Mouse (Mus musculus) kidney, embryonic 14.5 days (tissue): ENCODE measurements at regions not wholly inside any gene's neighbourhood (a gene's known extent, or its start where the extent isn't known, plus 50 kb on each side); places are given as distances from the start of the nearest gene placed in this dataset.

Source experiments
- ATAC-seq: fragments of 200-750 bp; cut with Nextera tagmentation; 2 replicates; pipeline ENCODE4 v1.8.0; 2017; ENCODE audit warnings: moderate number of reproducible peaks, mild to moderate bottlenecking, moderate TSS enrichment, moderate library complexity; ENCODE audit not compliant: low FRiP score, low TSS enrichment
- H3K27ac ChIP-seq: fragments of 300-500 bp; sonication (generic); 2 replicates; pipeline ENCODE4 v1.5.1; 2014; ENCODE audit warnings: low read depth, mild to moderate bottlenecking, low read length, moderate library complexity, mixed read lengths
- H3K27me3 ChIP-seq: fragments of 300-500 bp; sonication (generic); 2 replicates; pipeline ENCODE4 v1.6.1; 2014; ENCODE audit warnings: mild to moderate bottlenecking, low read length; ENCODE audit not compliant: control insufficient read depth, insufficient read depth
- H3K36me3 ChIP-seq: fragments of 300-500 bp; sonication (generic); 2 replicates; pipeline ENCODE4 v1.6.1; 2014; ENCODE audit warnings: low read length, mixed read lengths; ENCODE audit not compliant: control insufficient read depth, insufficient read depth
- H3K4me1 ChIP-seq: fragments of 300-500 bp; sonication (generic); 2 replicates; pipeline ENCODE4 v1.6.1; 2014; ENCODE audit warnings: low read length, mixed read lengths; ENCODE audit not compliant: control insufficient read depth, insufficient read depth
- H3K4me2 ChIP-seq: fragments of 300-500 bp; sonication (generic); replicated peaks from 2 replicates; pipeline ENCODE4 v1.6.1; 2014; ENCODE audit warnings: low read depth, mild to moderate bottlenecking, low read length
- H3K4me3 ChIP-seq: fragments of 300-500 bp; sonication (generic); 2 replicates; pipeline ENCODE4 v1.5.1; 2014; ENCODE audit warnings: mild to moderate bottlenecking, low read length
- H3K9ac ChIP-seq: fragments of 300-500 bp; sonication (generic); 2 replicates; pipeline ENCODE4 v1.6.1; 2014; ENCODE audit warnings: low read depth, mild to moderate bottlenecking, low read length, moderate library complexity
- H3K9me3 ChIP-seq: fragments of 300-500 bp; sonication (generic); 2 replicates; pipeline ENCODE4 v1.6.1; 2016; ENCODE audit warnings: low read length; ENCODE audit not compliant: control insufficient read depth
- WGBS: fragments of 180-500 bp; shearing (Covaris S2); extraction: QIAGEN DNeasy Blood & Tissue Kit; methylation state at CpG from one replicate; pipeline ENCODE4 v1.1.7; 2014; 5-methylcytosine and 5-hydroxymethylcytosine counted together

- no peaks in the 10 kb centered on the region for H3K36me3 ChIP-seq
- H3K4me2 ChIP-seq: no peak overlapping the region
- no peak for ATAC-seq
- H3K4me1 ChIP-seq: peaks cover 48% of the 10 kb centered on the region
- no peak overlapping the region for H3K4me3 ChIP-seq
- whole genome bisulfite sequencing: 43% methylated on average over 15 of the region's 15 CpGs
- no peak overlapping the region for H3K9ac ChIP-seq
- H3K27ac ChIP-seq: peak overlapping the region; percentile 78; the same call in 1 of the 2 replicates
- no peaks in the 10 kb centered on the region for H3K9me3 ChIP-seq
- no peaks in the 10 kb centered on the region for H3K27me3 ChIP-seq
Measured at GRCm38 (mm10) chr16:30186201-30186700, 81.0 kb downstream of the Cpn2 start.

- Histone ChIP-seq H3K27me3 (no peaks in the 10 kb centered on the region), H3K4me1 (peaks cover 48% of the 10 kb centered on the region), H3K27ac (peak overlapping the region; percentile 76; the same call in 1 of the 2 replicates), H3K4me3 (no peak overlapping the region), H3K36me3 (no peaks in the 10 kb centered on the region), H3K9ac (no peak overlapping the region), H3K9me3 (no peaks in the 10 kb centered on the region), H3K4me2 (no peak overlapping the region)
- ATAC-seq: no peak
- WGBS: 52% methylated on average over 10 of the region's 10 CpGs
Measured at GRCm38 (mm10) chr16:30186701-30187270, 80.5 kb downstream of the Cpn2 start.

GRCm38 (mm10) chr16:30187400-30187799 lies 79.9 kb downstream of the Cpn2 start:
- Histone ChIP-seq H3K27ac (peak overlapping the region; percentile 76; the same call in 1 of the 2 replicates), H3K4me3 (peak overlapping the region; percentile 25; the same call in 1 of the 2 replicates), H3K27me3 (no peaks in the 10 kb centered on the region), H3K4me1 (peaks cover 48% of the 10 kb centered on the region), H3K4me2 (peak overlapping the region; percentile 61), H3K36me3 (no peaks in the 10 kb centered on the region), H3K9me3 (no peaks in the 10 kb centered on the region), H3K9ac (peak overlapping the region; percentile 42; the same call in 1 of the 2 replicates)
- ATAC-seq: no peak
- WGBS: 26% methylated on average over 9 of the region's 9 CpGs

GRCm38 (mm10) chr16:30187907-30188414 lies 79.3 kb downstream of the Cpn2 start:
- under 1% methylated on average over 26 of the region's 26 CpGs for WGBS
- peak; percentile 79 for ATAC-seq
- H3K4me3 ChIP-seq: peak overlapping the region; percentile 25
- no peaks in the 10 kb centered on the region for H3K9me3 ChIP-seq
- H3K36me3 ChIP-seq: no peaks in the 10 kb centered on the region
- H3K4me1 ChIP-seq: peaks cover 48% of the 10 kb centered on the region
- peak overlapping the region; percentile 61 for H3K4me2 ChIP-seq
- peak overlapping the region; percentile 76; the same call in 1 of the 2 replicates for H3K27ac ChIP-seq
- no peaks in the 10 kb centered on the region for H3K27me3 ChIP-seq
- H3K9ac ChIP-seq: peak overlapping the region; percentile 42; the same call in 1 of the 2 replicates

- no peak overlapping the region for H3K9ac ChIP-seq
- no peak overlapping the region for H3K4me2 ChIP-seq
- 80% methylated on average over 8 of the region's 8 CpGs for WGBS
- H3K27ac ChIP-seq: no peak overlapping the region
- ATAC-seq: no peak
- no peaks in the 10 kb centered on the region for H3K9me3 ChIP-seq
- H3K27me3 ChIP-seq: no peaks in the 10 kb centered on the region
- H3K36me3 ChIP-seq: no peaks in the 10 kb centered on the region
- peaks cover 56% of the 10 kb centered on the region for H3K4me1 ChIP-seq
- no peak overlapping the region for H3K4me3 ChIP-seq
Measured at GRCm38 (mm10) chr16:30188769-30189430, 78.4 kb downstream of the Cpn2 start.

GRCm38 (mm10) chr16:30190351-30190750 lies 76.9 kb downstream of the Cpn2 start:
- no peaks in the 10 kb centered on the region for H3K9me3 ChIP-seq
- H3K4me3 ChIP-seq: no peak overlapping the region
- no peaks in the 10 kb centered on the region for H3K27me3 ChIP-seq
- no peak overlapping the region for H3K4me2 ChIP-seq
- no peak overlapping the region for H3K9ac ChIP-seq
- peaks cover 55% of the 10 kb centered on the region for H3K4me1 ChIP-seq
- no peak overlapping the region for H3K27ac ChIP-seq
- 46% methylated on average over 11 of the region's 11 CpGs for WGBS
- ATAC-seq: no peak
- H3K36me3 ChIP-seq: no peaks in the 10 kb centered on the region

GRCm38 (mm10) chr16:30190935-30191514 lies 76.3 kb downstream of the Cpn2 start:
- WGBS: 66% methylated on average over 15 of the region's 15 CpGs
- no peak overlapping the region for H3K4me2 ChIP-seq
- H3K4me3 ChIP-seq: no peak overlapping the region
- H3K9ac ChIP-seq: no peak overlapping the region
- H3K9me3 ChIP-seq: no peaks in the 10 kb centered on the region
- peaks cover 51% of the 10 kb centered on the region for H3K4me1 ChIP-seq
- ATAC-seq: no peak
- no peak overlapping the region for H3K27ac ChIP-seq
- H3K27me3 ChIP-seq: no peaks in the 10 kb centered on the region
- no peaks in the 10 kb centered on the region for H3K36me3 ChIP-seq

GRCm38 (mm10) chr16:30193294-30194261 lies 73.7 kb downstream of the Cpn2 start:
- Histone ChIP-seq H3K9ac (no peak overlapping the region), H3K27me3 (no peaks in the 10 kb centered on the region), H3K27ac (peak overlapping the region; percentile 33; the same call in 1 of the 2 replicates), H3K36me3 (no peaks in the 10 kb centered on the region), H3K9me3 (no peaks in the 10 kb centered on the region), H3K4me3 (no peak overlapping the region), H3K4me2 (no peak overlapping the region; the same call in 1 of the 2 replicates), H3K4me1 (peaks cover 28% of the 10 kb centered on the region)
- ATAC-seq: no peak; the same call in 1 of the 2 replicates
- WGBS: 36% methylated on average over 8 of the region's 8 CpGs
